Mouse (Mus musculus) intestine, embryonic 14.5 days (tissue): ENCODE measurements around the gene Cryzl2. TPM values are rescaled to one million over a fixed set of nuclear protein-coding genes. Genes with fewer than 3 reads are reported as not detected.

ENCODE experiments used
- ATAC-seq: fragments of 200-750 bp; cut with Nextera tagmentation; replicated peaks from 2 replicates; pipeline ENCODE4 v1.8.0; 2017; ENCODE audit warnings: low read depth, moderate number of reproducible peaks, moderate TSS enrichment, moderate library complexity; ENCODE audit not compliant: low FRiP score, low TSS enrichment
- DNase-seq: peaks from one replicate; pipeline ENCODE4 v3.0.0-alpha.2; 2018; ENCODE audit warnings: low spot score
- H3K27ac ChIP-seq: fragments of 300-500 bp; sonication (generic); 2 replicates; pipeline ENCODE4 v1.5.1; 2014; ENCODE audit warnings: low read depth, mild to moderate bottlenecking, control low read depth
- H3K27me3 ChIP-seq: fragments of 300-500 bp; sonication (generic); replicated peaks from 2 replicates; pipeline ENCODE4 v1.6.1; 2014; ENCODE audit warnings: low read length, control low read depth; ENCODE audit not compliant: control insufficient read depth, insufficient read depth
- H3K36me3 ChIP-seq: fragments of 300-500 bp; sonication (generic); 2 replicates; pipeline ENCODE4 v1.6.1; 2014; ENCODE audit warnings: low read length, control low read depth; ENCODE audit not compliant: control insufficient read depth, insufficient read depth
- H3K4me1 ChIP-seq: fragments of 300-500 bp; sonication (generic); replicated peaks from 2 replicates; pipeline ENCODE4 v1.6.1; 2014; ENCODE audit warnings: low read length, control low read depth, mixed read lengths; ENCODE audit not compliant: control insufficient read depth, insufficient read depth
- H3K4me2 ChIP-seq: fragments of 300-500 bp; sonication (generic); 2 replicates; pipeline ENCODE4 v1.6.1; 2014; ENCODE audit warnings: low read length
- H3K4me3 ChIP-seq: fragments of 300-500 bp; sonication (generic); 2 replicates; pipeline ENCODE4 v1.5.1; 2014; ENCODE audit warnings: low read depth, low read length, control low read depth, mixed read lengths
- H3K9ac ChIP-seq: fragments of 300-500 bp; sonication (generic); 2 replicates; pipeline ENCODE4 v1.6.1; 2014; ENCODE audit warnings: mild to moderate bottlenecking, low read length
- H3K9me3 ChIP-seq: fragments of 300-500 bp; sonication (generic); 2 replicates; pipeline ENCODE4 v1.6.1; 2016; ENCODE audit warnings: low read length, control low read depth; ENCODE audit not compliant: control insufficient read depth
- WGBS: fragments of 180-500 bp; shearing (Covaris S2); extraction: QIAGEN DNeasy Blood & Tissue Kit; methylation state at CpG from one replicate; pipeline ENCODE4 v1.1.7; 2014; 5-methylcytosine and 5-hydroxymethylcytosine counted together
- polyA plus RNA-seq: library from polyadenylated mRNA; unstranded; fragments of >200 nt; fragmentation: Nextera tagmentation; extraction: Ambion mirVana; gene quantifications from 2 replicates; pipeline ENCODE4 v1.2.1, GENCODE M21; 2014

Cryzl2 gene
- polyA plus RNA-seq, 1 experiment from 2014 or later = 14.6 TPM

GRCm38 (mm10) chr1:157457789-157458188 lies 588 bp upstream of the Cryzl2 start:
- H3K4me3 ChIP-seq = no peak overlapping the region
- H3K36me3 ChIP-seq = no peaks in the 10 kb centered on the region
- no peak overlapping the region for H3K9ac ChIP-seq
- DNase-seq (no peak), ATAC-seq (no peak)
- H3K27me3 ChIP-seq = no peaks in the 10 kb centered on the region
- H3K4me2 ChIP-seq = no peak overlapping the region
- 95% methylated on average over 3 of the region's 3 CpGs for WGBS
- peaks cover 4% of the 10 kb centered on the region for H3K4me1 ChIP-seq
- H3K9me3 ChIP-seq = no peaks in the 10 kb centered on the region
- H3K27ac ChIP-seq = no peak overlapping the region

- Histone ChIP-seq H3K9me3 (no peaks in the 10 kb centered on the region), H3K36me3 (no peaks in the 10 kb centered on the region), H3K27ac (no peak overlapping the region), H3K4me1 (peaks cover 4% of the 10 kb centered on the region), H3K27me3 (no peaks in the 10 kb centered on the region), H3K4me2 (no peak overlapping the region), H3K9ac (no peak overlapping the region), H3K4me3 (no peak overlapping the region)
- no peak for ATAC-seq
- no peak for DNase-seq
- WGBS = 93% methylated on average over 5 of the region's 5 CpGs
Measured at GRCm38 (mm10) chr1:157459904-157460303, 1.5 kb downstream of the Cryzl2 start.

- Histone ChIP-seq H3K9ac (no peak overlapping the region), H3K9me3 (no peaks in the 10 kb centered on the region), H3K27ac (no peak overlapping the region), H3K4me2 (no peak overlapping the region), H3K4me3 (no peak overlapping the region), H3K27me3 (no peaks in the 10 kb centered on the region), H3K4me1 (peaks cover 4% of the 10 kb centered on the region), H3K36me3 (no peaks in the 10 kb centered on the region)
- WGBS = 95% methylated on average over 5 of the region's 5 CpGs
- DNase-seq = no peak
- ATAC-seq = no peak
Measured at GRCm38 (mm10) chr1:157461276-157461675, 2.9 kb downstream of the Cryzl2 start.

GRCm38 (mm10) chr1:157462336-157462735 lies 4.0 kb downstream of the Cryzl2 start:
- H3K4me3 ChIP-seq = no peak overlapping the region
- H3K4me2 ChIP-seq = no peak overlapping the region
- H3K36me3 ChIP-seq = no peaks in the 10 kb centered on the region
- H3K9ac ChIP-seq = no peak overlapping the region
- no peaks in the 10 kb centered on the region for H3K9me3 ChIP-seq
- 0 out of 2 replicates have a peak overlapping the region, but pooled peaks have one; percentile 1 for H3K27ac ChIP-seq
- DNase-seq (no peak), ATAC-seq (no peak)
- H3K27me3 ChIP-seq = no peaks in the 10 kb centered on the region
- 35% methylated on average over 3 of the region's 3 CpGs for WGBS
- H3K4me1 ChIP-seq = peaks cover 4% of the 10 kb centered on the region

- 82% methylated on average over 3 of the region's 3 CpGs for WGBS
- no peak for DNase-seq
- H3K9ac ChIP-seq = no peak overlapping the region
Measured at GRCm38 (mm10) chr1:157465194-157465593, 6.8 kb downstream of the Cryzl2 start.

GRCm38 (mm10) chr1:157467866-157468265 lies 9.5 kb downstream of the Cryzl2 start:
- Histone ChIP-seq H3K27ac (no peak overlapping the region), H3K4me1 (no peaks in the 10 kb centered on the region), H3K36me3 (no peaks in the 10 kb centered on the region), H3K27me3 (no peaks in the 10 kb centered on the region), H3K4me2 (no peak overlapping the region), H3K4me3 (no peak overlapping the region), H3K9ac (no peak overlapping the region), H3K9me3 (no peaks in the 10 kb centered on the region)
- ATAC-seq (no peak), DNase-seq (no peak)
- 89% methylated on average over 8 of the region's 8 CpGs for WGBS

More at GRCm38 (mm10) chr1:157465194-157465593, 6.8 kb downstream of the Cryzl2 start:
- no peak for ATAC-seq
- H3K4me1 ChIP-seq = peaks cover 4% of the 10 kb centered on the region
- H3K9me3 ChIP-seq = no peaks in the 10 kb centered on the region
- H3K27me3 ChIP-seq = no peaks in the 10 kb centered on the region
- no peak overlapping the region for H3K27ac ChIP-seq
- no peak overlapping the region for H3K4me3 ChIP-seq
- no peaks in the 10 kb centered on the region for H3K36me3 ChIP-seq
- no peak overlapping the region for H3K4me2 ChIP-seq

GRCm38 (mm10) chr1:157470761-157471386 lies 12.5 kb downstream of the Cryzl2 start:
- H3K9me3 ChIP-seq = no peaks in the 10 kb centered on the region
- no peak overlapping the region for H3K9ac ChIP-seq
- no peaks in the 10 kb centered on the region for H3K4me1 ChIP-seq
- H3K36me3 ChIP-seq = no peaks in the 10 kb centered on the region
- H3K4me2 ChIP-seq = no peak overlapping the region
- no peak for ATAC-seq
- no peak overlapping the region for H3K27ac ChIP-seq
- H3K27me3 ChIP-seq = no peaks in the 10 kb centered on the region
- DNase-seq = no peak
- H3K4me3 ChIP-seq = no peak overlapping the region
- 86% methylated on average over 9 of the region's 9 CpGs for WGBS

- 85% methylated on average over 7 of the region's 7 CpGs for WGBS
- Histone ChIP-seq H3K9me3 (no peaks in the 10 kb centered on the region), H3K9ac (no peak overlapping the region), H3K4me2 (no peak overlapping the region), H3K27ac (no peak overlapping the region), H3K4me1 (no peaks in the 10 kb centered on the region), H3K27me3 (no peaks in the 10 kb centered on the region), H3K36me3 (no peaks in the 10 kb centered on the region), H3K4me3 (no peak overlapping the region)
- no peak for DNase-seq
- ATAC-seq = no peak
Measured at GRCm38 (mm10) chr1:157472716-157473115, 14.3 kb downstream of the Cryzl2 start.

- whole genome bisulfite sequencing = 52% methylated on average over 8 of the region's 8 CpGs
- no peak overlapping the region for H3K9ac ChIP-seq
- no peak overlapping the region for H3K27ac ChIP-seq
- no peaks in the 10 kb centered on the region for H3K9me3 ChIP-seq
- no peak for ATAC-seq
- H3K4me1 ChIP-seq = no peaks in the 10 kb centered on the region
- H3K36me3 ChIP-seq = no peaks in the 10 kb centered on the region
- H3K27me3 ChIP-seq = no peaks in the 10 kb centered on the region
- no peak for DNase-seq
- H3K4me2 ChIP-seq = no peak overlapping the region
- no peak overlapping the region for H3K4me3 ChIP-seq
Measured at GRCm38 (mm10) chr1:157474865-157475264, 16.5 kb downstream of the Cryzl2 start.
